Mouse (Mus musculus): ENCODE measurements at regions not wholly inside any gene's neighbourhood (a gene's known extent, or its start where the extent isn't known, plus 50 kb on each side); places are given as distances from the start of the nearest gene placed in this dataset.
"Not testable (repeated sequence)": the region's sequence is repeated elsewhere in the genome, so short reads cannot be mapped to it uniquely, and the experiment has no call there.

DNA sequence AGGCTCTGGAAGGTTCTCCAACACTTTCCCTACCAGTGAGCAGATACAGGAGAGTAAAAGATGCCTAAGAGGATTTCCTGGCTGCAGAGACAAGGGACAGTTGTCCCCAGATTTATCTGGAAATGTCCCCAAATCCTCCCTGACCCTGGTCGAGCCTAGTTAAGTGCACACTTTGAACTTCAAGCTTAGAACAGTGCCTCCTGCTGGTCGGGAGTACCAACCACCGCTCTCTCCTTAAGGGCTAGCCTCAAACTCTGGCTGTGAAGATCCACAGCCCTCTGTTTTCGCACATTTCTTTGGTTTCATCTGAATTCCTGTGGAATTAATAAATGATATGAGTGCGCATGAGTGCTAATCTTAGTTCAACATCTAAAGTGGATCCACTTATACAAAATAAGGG is 146.1 kb upstream of the Sfswap start:
- ChIA-PET CTCF (no interaction called here), POLR2A (no interaction called here)
- no peak for DNase-seq (ENCODE audit: low read depth, low spot score)
- peaks cover 18% of the 10 kb centered on the region for H3K27me3 ChIP-seq
- no peak for ATAC-seq
- no peak for TF ChIP-seq CTCF (IDR thresholded peaks at IDR 0.05)
- in situ Hi-C loops (cut with MboI; ENCODE audit: low pct_unique_long_range_greater_than_20kb), result loop anchor here (5.0 kb wide), 1 partner anchor 123 kb away; no protein-coding TSS in a partner anchor

DNA sequence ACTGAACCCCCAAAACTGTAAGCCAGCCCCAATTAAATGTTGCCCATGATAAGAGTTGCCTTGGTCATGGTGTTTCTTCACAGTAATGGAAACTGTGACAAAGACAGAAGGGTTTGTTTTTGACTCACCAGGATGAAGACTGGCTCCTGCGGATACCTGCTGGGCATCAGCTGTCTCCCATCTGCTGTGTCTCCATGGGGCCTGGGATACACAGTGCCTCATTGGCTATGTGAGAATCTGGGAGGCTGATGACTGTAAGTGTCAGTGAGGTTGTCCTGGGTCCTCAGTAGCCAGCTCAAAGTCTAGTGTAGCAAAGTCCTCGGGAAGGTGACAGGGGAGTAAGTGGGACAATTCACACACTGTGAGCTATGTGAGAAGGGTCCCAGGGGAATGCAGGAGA is 139.5 kb upstream of the Sfswap start:
- in situ Hi-C loops (cut with MboI; ENCODE audit: low pct_unique_long_range_greater_than_20kb), result no loop called here
- TF ChIP-seq CTCF (IDR thresholded peaks at IDR 0.05), result no peak
- ATAC-seq (no peak), DNase-seq (ENCODE audit: low read depth, low spot score) (no peak)
- ChIA-PET POLR2A (no interaction called here), CTCF (no interaction called here)
- peaks cover 22% of the 10 kb centered on the region for H3K27me3 ChIP-seq

DNA sequence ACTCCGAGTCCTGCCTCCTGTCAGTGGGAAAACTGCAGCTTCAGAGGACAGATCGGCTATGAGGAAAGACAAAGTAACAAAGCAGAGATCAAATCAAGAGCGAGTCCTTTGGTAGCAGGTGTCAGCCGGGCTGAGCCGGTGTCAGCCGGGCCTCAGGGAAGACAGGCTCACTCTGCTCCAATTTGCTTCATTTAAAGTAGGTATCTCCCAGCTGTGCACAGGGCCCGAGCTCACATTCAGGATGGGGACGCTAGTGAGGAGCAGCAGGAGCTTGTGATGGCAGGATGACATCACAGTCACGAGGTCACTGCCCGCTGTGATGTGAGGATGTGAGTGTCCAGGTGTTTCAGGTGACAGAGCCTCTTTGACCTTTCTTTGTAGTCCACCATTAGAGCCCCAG is 137.8 kb upstream of the Sfswap start:
- CTCF ChIA-PET, result no interaction called here
- in situ Hi-C loops (cut with MboI; ENCODE audit: low pct_unique_long_range_greater_than_20kb), result no loop called here
- peaks cover 30% of the 10 kb centered on the region for H3K27me3 ChIP-seq
- ATAC-seq (no peak), DNase-seq (ENCODE audit: low read depth, low spot score) (no peak)
- no peak for TF ChIP-seq CTCF (IDR thresholded peaks at IDR 0.05)
- POLR2A ChIA-PET, result no interaction called here

GRCm38 (mm10) chr5:129365026-129365425 is 136.0 kb upstream of the Sfswap start:
- no peak for TF ChIP-seq CTCF (IDR thresholded peaks at IDR 0.05)
- no peak for DNase-seq (ENCODE audit: low read depth, low spot score)
- H3K27me3 ChIP-seq, result peaks cover 30% of the 10 kb centered on the region
- CTCF ChIA-PET, result no interaction called here
- no peak for ATAC-seq
- POLR2A ChIA-PET, result no interaction called here
- in situ Hi-C loops (cut with MboI; ENCODE audit: low pct_unique_long_range_greater_than_20kb), result no loop called here

DNA sequence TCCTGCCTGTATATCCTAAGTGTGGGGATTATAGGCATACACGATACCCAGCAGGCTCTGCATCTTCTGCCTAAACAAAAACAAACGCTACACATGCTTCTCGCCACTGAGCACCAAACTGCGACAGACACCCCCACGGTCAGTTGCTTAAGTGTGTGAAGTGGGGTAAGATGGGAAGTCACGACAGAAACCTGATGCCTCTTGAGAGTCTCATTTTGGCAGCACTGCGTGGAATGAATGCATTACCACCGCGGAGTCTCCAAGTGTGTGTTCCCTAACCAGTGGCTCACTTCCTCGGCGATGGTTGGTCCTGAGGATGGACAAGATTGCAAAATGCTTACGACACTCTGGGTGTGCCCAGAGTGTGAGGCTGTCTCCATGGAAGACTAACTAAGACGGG is 133.8 kb upstream of the Sfswap start:
- no peak for ATAC-seq
- no peak for TF ChIP-seq CTCF (IDR thresholded peaks at IDR 0.05)
- CTCF ChIA-PET, result no interaction called here
- in situ Hi-C loops (cut with MboI; ENCODE audit: low pct_unique_long_range_greater_than_20kb), result no loop called here
- POLR2A ChIA-PET, result no interaction called here
- H3K27me3 ChIP-seq, result peaks cover 30% of the 10 kb centered on the region
- DNase-seq (ENCODE audit: low read depth, low spot score), result no peak

GRCm38 (mm10) chr5:129380861-129381260 is 120.2 kb upstream of the Sfswap start:
- ATAC-seq (no peak), DNase-seq (ENCODE audit: low read depth, low spot score) (no peak)
- TF ChIP-seq CTCF (IDR thresholded peaks at IDR 0.05), result no peak
- CTCF ChIA-PET, result no interaction called here
- POLR2A ChIA-PET, result no interaction called here
- in situ Hi-C loops (cut with MboI; ENCODE audit: low pct_unique_long_range_greater_than_20kb), result loop anchor here (25.0 kb wide), 1 partner anchor 319 kb away; no protein-coding TSS in a partner anchor
- peaks cover 5% of the 10 kb centered on the region for H3K27me3 ChIP-seq

DNA sequence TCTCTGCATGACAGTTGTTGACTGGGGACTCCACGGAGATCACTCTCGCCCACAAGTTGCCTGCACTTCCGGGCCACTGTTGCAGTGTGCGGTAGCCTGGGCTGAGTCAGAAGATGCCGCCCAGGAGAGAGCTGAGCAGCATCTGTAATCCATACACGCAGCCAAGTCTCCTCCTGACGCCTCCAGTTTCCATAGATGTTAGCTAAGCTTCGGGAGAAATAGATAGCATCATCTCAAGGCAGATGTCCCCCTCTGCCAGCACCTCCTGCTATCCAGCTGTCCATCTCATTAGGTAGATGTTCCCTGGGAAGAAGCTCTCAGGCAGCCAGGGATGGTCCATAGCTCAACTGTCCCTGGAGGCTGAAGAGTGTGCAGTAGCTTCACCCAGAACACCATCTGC is 116.0 kb upstream of the Sfswap start:
- no peak for TF ChIP-seq CTCF (IDR thresholded peaks at IDR 0.05)
- ChIA-PET POLR2A (interaction anchor here (0.6 to 0.7 kb wide), 3 partner anchors 35 to 438 kb away, joined by 6 to 12 read pairs (median 6); no protein-coding TSS in a partner anchor), CTCF (interaction anchor here (1.0 to 1.9 kb wide), 3 partner anchors 201 to 492 kb away, joined by 3 to 5 read pairs (median 4); no protein-coding TSS in a partner anchor)
- in situ Hi-C loops (cut with MboI; ENCODE audit: low pct_unique_long_range_greater_than_20kb), result loop anchor here (5.0 to 25.0 kb wide), 2 partner anchors 202 to 323 kb away; no protein-coding TSS in a partner anchor
- ATAC-seq (no peak), DNase-seq (ENCODE audit: low read depth, low spot score) (no peak)
- peaks cover 16% of the 10 kb centered on the region for H3K27me3 ChIP-seq

GRCm38 (mm10) chr5:129385965-129386643 is 114.9 kb upstream of the Sfswap start:
- POLR2A ChIA-PET, result interaction anchor here (0.7 kb wide), 1 partner anchor 959 kb away, joined by 3 read pairs; no protein-coding TSS in a partner anchor
- in situ Hi-C loops (cut with MboI; ENCODE audit: low pct_unique_long_range_greater_than_20kb), result loop anchor here (5.0 to 25.0 kb wide), 2 partner anchors 201 to 324 kb away; no protein-coding TSS in a partner anchor
- ATAC-seq, result peak; percentile 44
- DNase-seq (ENCODE audit: low read depth, low spot score), result not testable (repeated sequence)
- H3K27me3 ChIP-seq, result peaks cover 18% of the 10 kb centered on the region
- CTCF ChIA-PET, result interaction anchor here (1.9 kb wide), 1 partner anchor 200 kb away, joined by 5 read pairs; no protein-coding TSS in a partner anchor

GRCm38 (mm10) chr5:129386671-129387070 is 114.3 kb upstream of the Sfswap start:
- ATAC-seq, result peak; percentile 45
- DNase-seq (ENCODE audit: low read depth, low spot score); CTCF ChIA-PET; POLR2A ChIA-PET: not testable (repeated sequence)
- in situ Hi-C loops (cut with MboI; ENCODE audit: low pct_unique_long_range_greater_than_20kb), result loop anchor here (5.0 to 25.0 kb wide), 2 partner anchors 201 to 324 kb away; no protein-coding TSS in a partner anchor
- peaks cover 23% of the 10 kb centered on the region for H3K27me3 ChIP-seq

GRCm38 (mm10) chr5:129387301-129387700 is 113.7 kb upstream of the Sfswap start:
- TF ChIP-seq CTCF (IDR thresholded peaks at IDR 0.05), result no peak
- ChIA-PET POLR2A (no interaction called here), CTCF (no interaction called here)
- DNase-seq (ENCODE audit: low read depth, low spot score), result no peak
- in situ Hi-C loops (cut with MboI; ENCODE audit: low pct_unique_long_range_greater_than_20kb), result loop anchor here (5.0 to 25.0 kb wide), 2 partner anchors 200 to 325 kb away; no protein-coding TSS in a partner anchor
- ATAC-seq, result no peak
- peaks cover 25% of the 10 kb centered on the region for H3K27me3 ChIP-seq

DNA sequence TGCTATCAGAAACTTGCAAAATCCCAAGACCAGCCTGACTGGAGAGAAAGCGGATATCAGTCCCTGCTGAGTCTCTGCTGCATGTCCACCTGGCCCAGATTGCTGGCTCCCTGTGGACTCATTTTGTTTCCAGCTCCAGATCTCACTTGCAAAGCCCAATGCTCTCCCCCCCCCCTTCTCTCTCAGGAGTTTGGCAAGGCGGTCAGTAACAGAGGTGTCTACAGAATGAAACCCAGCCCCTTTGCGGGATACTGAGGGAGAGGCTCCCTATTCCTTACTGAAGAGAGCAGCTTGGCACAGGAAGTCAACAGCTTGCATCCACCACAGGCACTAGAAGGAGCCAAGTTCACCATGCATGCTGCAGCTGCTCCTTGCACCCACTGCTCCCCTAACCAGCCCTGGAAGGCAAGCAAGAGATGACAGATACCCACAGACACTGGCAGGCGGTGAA is 110.1 kb upstream of the Sfswap start:
- in situ Hi-C loops (cut with MboI; ENCODE audit: low pct_unique_long_range_greater_than_20kb), result loop anchor here (25.0 kb wide), 1 partner anchor 329 kb away; no protein-coding TSS in a partner anchor
- ATAC-seq, result no peak
- DNase-seq (ENCODE audit: low read depth, low spot score), result no peak
- peaks cover 29% of the 10 kb centered on the region for H3K27me3 ChIP-seq
- ChIA-PET POLR2A (no interaction called here), CTCF (no interaction called here)
- TF ChIP-seq CTCF (IDR thresholded peaks at IDR 0.05), result no peak

All from Patski (cell line).